Mouse (Mus musculus) hindbrain, embryonic 12.5 days (tissue): Measurements from ENCODE around the gene Pqlc2. TPM values are rescaled to one million over a fixed set of nuclear protein-coding genes. Genes with fewer than 3 reads are reported as not detected.
A peak's percentile ranks its signal among the peaks of the same experiment; 100 is the strongest.

Experiments used
- ATAC-seq: fragments of 200-750 bp; cut with Nextera tagmentation; 2 replicates; pipeline ENCODE4 v1.8.0; 2017; ENCODE audit warnings: moderate TSS enrichment; ENCODE audit not compliant: low FRiP score
- H3K27ac ChIP-seq: fragments of 300-500 bp; sonication (generic); 2 replicates; pipeline ENCODE4 v1.5.1; 2016; ENCODE audit warnings: mild to moderate bottlenecking
- H3K27me3 ChIP-seq: fragments of 300-500 bp; sonication (generic); 2 replicates; pipeline ENCODE4 v1.6.1; 2016; ENCODE audit warnings: mild to moderate bottlenecking
- H3K36me3 ChIP-seq: fragments of 300-500 bp; sonication (generic); 2 replicates; pipeline ENCODE4 v1.6.1; 2016; ENCODE audit warnings: mild to moderate bottlenecking
- H3K4me1 ChIP-seq: fragments of 300-500 bp; sonication (generic); 2 replicates; pipeline ENCODE4 v1.6.1; 2016
- H3K4me2 ChIP-seq: fragments of 300-500 bp; sonication (generic); replicated peaks from 2 replicates; pipeline ENCODE4 v1.6.1; 2016; ENCODE audit warnings: mild to moderate bottlenecking
- H3K4me3 ChIP-seq: fragments of 300-500 bp; sonication (generic); 2 replicates; pipeline ENCODE4 v1.5.1; 2016; ENCODE audit warnings: mild to moderate bottlenecking
- H3K9ac ChIP-seq: fragments of 300-500 bp; sonication (generic); 2 replicates; pipeline ENCODE4 v1.6.1; 2016; ENCODE audit warnings: mild to moderate bottlenecking, moderate library complexity
- H3K9me3 ChIP-seq: fragments of 300-500 bp; sonication (generic); replicated peaks from 2 replicates; pipeline ENCODE4 v1.6.1; 2016; ENCODE audit warnings: mild to moderate bottlenecking
- WGBS: fragments of 180-500 bp; shearing (Covaris S2); methylation state at CpG from one replicate; pipeline ENCODE4 v1.1.7; 2016; 5-methylcytosine and 5-hydroxymethylcytosine counted together
- polyA plus RNA-seq: library from polyadenylated mRNA; unstranded; fragments of >200 nt; fragmentation: Nextera tagmentation; extraction: Ambion mirVana; gene quantifications from 2 replicates; pipeline ENCODE4 v1.2.1, GENCODE M21; 2016

Pqlc2 gene
- polyA plus RNA-seq, 1 experiment from 2014 or later = 14.8 TPM

GRCm38 (mm10) chr4:139256146-139256545 lies 54.4 kb downstream of the Pqlc2 start:
- Histone ChIP-seq H3K36me3 (peaks cover 25% of the 10 kb centered on the region), H3K4me3 (no peak overlapping the region), H3K27me3 (no peaks in the 10 kb centered on the region), H3K9me3 (no peaks in the 10 kb centered on the region), H3K9ac (no peak overlapping the region), H3K4me1 (peaks cover 17% of the 10 kb centered on the region), H3K4me2 (no peak overlapping the region), H3K27ac (no peak overlapping the region)
- no peak for ATAC-seq
- 87% methylated on average over 4 of the region's 4 CpGs for WGBS

DNA sequence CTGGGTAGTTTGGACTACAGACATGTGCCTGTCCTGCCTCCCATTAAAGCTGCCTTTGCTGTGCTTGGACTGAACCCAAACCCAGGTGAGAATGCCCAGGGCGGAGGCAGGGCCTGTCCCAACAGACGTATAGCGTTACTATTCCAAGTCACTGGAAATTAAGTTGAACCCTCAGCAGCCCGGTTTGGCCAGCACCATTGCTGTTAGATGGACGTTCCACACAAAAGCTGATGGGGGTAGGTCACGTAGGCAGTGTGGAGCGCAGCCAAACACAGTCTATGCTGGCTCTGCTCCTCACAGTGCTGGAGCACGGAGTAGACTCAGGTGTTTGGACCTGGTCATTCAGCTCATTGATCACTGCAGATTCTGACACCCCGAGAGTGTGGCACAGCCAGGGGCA lies 57.3 kb downstream of the Pqlc2 start:
- no peak overlapping the region for H3K27ac ChIP-seq
- WGBS = 74% methylated on average over 9 of the region's 9 CpGs
- peaks cover 11% of the 10 kb centered on the region; the same call in 1 of the 2 replicates for H3K36me3 ChIP-seq
- peaks cover 31% of the 10 kb centered on the region for H3K4me1 ChIP-seq
- H3K9ac ChIP-seq = no peak overlapping the region
- H3K27me3 ChIP-seq = no peaks in the 10 kb centered on the region
- no peaks in the 10 kb centered on the region for H3K9me3 ChIP-seq
- ATAC-seq = no peak
- no peak overlapping the region for H3K4me2 ChIP-seq
- H3K4me3 ChIP-seq = no peak overlapping the region

DNA sequence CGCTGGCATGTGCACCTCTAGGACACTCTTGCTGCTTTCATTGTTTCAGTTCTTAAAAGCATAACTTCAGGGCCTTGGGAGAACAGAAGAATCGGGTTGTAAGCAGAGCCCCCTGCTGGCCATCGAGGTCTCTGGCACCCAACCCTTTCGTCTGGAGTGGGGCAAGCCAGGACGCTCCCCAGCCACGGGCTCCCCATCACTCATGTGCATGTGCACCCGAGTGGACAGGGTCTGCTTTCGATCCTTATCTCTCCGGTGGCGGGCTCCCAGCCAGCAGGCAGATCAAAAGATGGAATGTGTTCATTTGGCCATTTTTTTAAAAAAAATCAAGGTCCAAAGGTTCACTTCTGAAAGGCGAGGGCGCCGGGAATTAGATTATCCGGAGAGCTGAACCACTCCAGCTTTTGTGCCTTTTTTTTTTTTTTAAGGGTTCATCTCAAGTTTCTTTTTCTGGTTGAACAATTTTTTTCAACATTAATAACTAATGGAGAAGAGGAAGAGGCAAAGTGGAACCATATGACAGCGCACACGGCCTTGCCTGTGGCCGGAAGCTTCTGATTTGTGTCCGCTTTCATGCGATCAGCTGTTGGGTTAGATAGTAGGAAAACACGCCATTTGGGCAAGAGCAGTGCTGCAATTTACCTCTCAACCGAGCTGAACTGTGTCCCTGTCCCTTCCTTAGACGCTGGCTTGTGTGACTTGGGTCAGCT lies 58.3 kb downstream of the Pqlc2 start:
- WGBS = 47% methylated on average over 22 of the region's 22 CpGs
- Histone ChIP-seq H3K9ac (no peak overlapping the region), H3K36me3 (peaks cover 1% of the 10 kb centered on the region; the same call in 1 of the 2 replicates), H3K4me3 (no peak overlapping the region), H3K27ac (peak overlapping the region; percentile 76), H3K27me3 (no peaks in the 10 kb centered on the region), H3K4me2 (no peak overlapping the region), H3K4me1 (peaks cover 40% of the 10 kb centered on the region), H3K9me3 (no peaks in the 10 kb centered on the region)
- ATAC-seq = no peak

DNA sequence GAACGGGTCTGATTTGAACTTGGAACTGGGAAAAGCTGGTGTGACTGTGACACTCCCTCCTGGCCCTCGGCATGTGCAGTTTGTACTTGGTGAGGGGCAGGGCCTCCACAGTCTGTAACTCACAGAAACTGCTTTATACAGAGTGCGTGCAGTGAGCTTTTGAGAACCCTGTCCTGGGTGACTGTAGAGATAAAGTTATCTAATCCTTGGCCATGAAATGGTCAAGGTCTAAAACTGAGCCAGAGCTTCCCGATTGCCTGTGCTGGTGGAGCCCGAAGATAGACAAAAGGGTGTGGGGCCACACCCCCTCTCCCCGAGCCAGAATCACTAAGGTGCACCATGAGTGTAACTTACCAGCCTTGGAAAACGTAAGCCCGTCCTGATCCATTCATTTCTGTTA lies 59.6 kb downstream of the Pqlc2 start:
- Histone ChIP-seq H3K4me2 (no peak overlapping the region), H3K27ac (no peak overlapping the region)
- WGBS = 75% methylated on average over 8 of the region's 8 CpGs

DNA sequence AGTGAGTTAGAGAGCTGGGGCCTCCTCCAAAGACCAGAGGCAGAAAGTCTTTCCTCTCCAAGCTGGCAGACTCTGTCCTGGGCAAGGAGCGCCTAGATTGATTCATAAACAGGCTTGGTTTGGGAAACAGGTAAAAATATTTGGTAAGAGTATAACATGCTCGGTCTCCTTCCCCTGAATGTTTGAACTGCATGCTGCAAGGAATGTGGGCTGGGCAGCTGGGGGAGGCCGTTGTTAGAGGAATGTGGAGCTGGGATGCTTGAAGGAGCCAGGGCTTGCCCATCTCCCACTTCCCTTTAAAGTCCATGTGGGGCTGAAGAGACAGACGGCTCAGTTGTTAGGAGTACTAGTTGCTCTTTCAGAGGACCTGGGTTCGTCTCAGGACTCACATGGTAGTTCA lies 60.5 kb downstream of the Pqlc2 start:
- WGBS = 57% methylated on average over 5 of the region's 5 CpGs
- no peaks in the 10 kb centered on the region for H3K9me3 ChIP-seq
- no peak overlapping the region for H3K4me2 ChIP-seq
- H3K27me3 ChIP-seq = no peaks in the 10 kb centered on the region
- no peaks in the 10 kb centered on the region for H3K36me3 ChIP-seq
- H3K4me1 ChIP-seq = peaks cover 59% of the 10 kb centered on the region
- no peak overlapping the region for H3K4me3 ChIP-seq
- no peak for ATAC-seq
- no peak overlapping the region for H3K27ac ChIP-seq
- no peak overlapping the region for H3K9ac ChIP-seq

More for the DNA sequence above, 59.6 kb downstream of the Pqlc2 start:
- Histone ChIP-seq H3K4me1 (peaks cover 54% of the 10 kb centered on the region), H3K27me3 (no peaks in the 10 kb centered on the region), H3K9me3 (no peaks in the 10 kb centered on the region), H3K36me3 (no peaks in the 10 kb centered on the region), H3K4me3 (no peak overlapping the region), H3K9ac (no peak overlapping the region)
- ATAC-seq = no peak

DNA sequence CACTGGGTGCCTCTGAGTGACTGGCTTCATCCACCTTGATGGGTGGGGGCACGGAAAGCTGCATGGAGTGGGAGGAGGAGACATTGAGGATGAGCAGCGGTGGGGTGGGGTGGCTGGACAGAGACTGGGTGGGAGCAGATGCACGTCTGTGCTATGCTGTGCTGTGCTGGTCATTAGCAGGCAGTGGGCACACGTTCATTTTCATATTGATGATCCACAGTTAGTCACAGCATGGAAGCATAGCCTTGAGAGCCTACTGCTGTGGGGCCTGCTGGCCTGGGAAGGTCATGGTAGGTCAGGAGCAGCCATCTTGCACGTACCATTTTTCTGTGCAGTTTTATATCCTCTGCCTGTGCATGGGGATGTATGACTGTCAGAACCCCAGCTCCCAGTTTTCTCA lies 61.8 kb downstream of the Pqlc2 start:
- H3K4me1 ChIP-seq = peaks cover 67% of the 10 kb centered on the region
- H3K36me3 ChIP-seq = no peaks in the 10 kb centered on the region
- H3K9ac ChIP-seq = no peak overlapping the region
- H3K4me2 ChIP-seq = no peak overlapping the region
- WGBS = 65% methylated on average over 5 of the region's 5 CpGs
- H3K9me3 ChIP-seq = no peaks in the 10 kb centered on the region
- H3K27ac ChIP-seq = no peak overlapping the region; the same call in 1 of the 2 replicates
- no peak for ATAC-seq
- H3K27me3 ChIP-seq = no peaks in the 10 kb centered on the region
- H3K4me3 ChIP-seq = no peak overlapping the region

DNA sequence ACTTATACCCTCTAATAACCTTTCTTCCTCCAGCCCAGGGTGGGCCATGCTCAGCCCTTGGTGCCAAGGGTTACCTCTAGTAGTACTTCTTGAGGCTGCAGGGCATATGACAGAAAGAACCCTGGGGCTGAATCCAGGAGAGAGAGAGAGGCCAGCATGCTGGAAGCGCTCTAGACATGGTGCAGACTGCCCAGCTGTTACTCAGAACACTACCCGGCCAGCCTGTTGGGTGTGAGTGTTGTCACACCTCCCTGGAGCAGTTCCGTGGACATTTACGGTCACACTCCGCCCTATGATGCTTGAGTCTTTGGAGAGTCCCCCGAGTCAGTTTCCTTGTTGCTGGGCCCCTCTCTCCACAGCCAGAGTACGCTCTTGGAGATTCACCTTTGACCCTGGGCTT lies 62.5 kb downstream of the Pqlc2 start:
- 78% methylated on average over 7 of the region's 7 CpGs for WGBS
- H3K9ac ChIP-seq = no peak overlapping the region
- H3K36me3 ChIP-seq = no peaks in the 10 kb centered on the region
- H3K27ac ChIP-seq = no peak overlapping the region
- no peaks in the 10 kb centered on the region for H3K9me3 ChIP-seq
- H3K4me2 ChIP-seq = no peak overlapping the region
- H3K4me3 ChIP-seq = no peak overlapping the region
- peaks cover 61% of the 10 kb centered on the region for H3K4me1 ChIP-seq
- no peaks in the 10 kb centered on the region for H3K27me3 ChIP-seq
- no peak for ATAC-seq

- 40% methylated on average over 7 of the region's 7 CpGs for WGBS
- Histone ChIP-seq H3K9me3 (no peaks in the 10 kb centered on the region), H3K27me3 (no peaks in the 10 kb centered on the region), H3K4me1 (peaks cover 65% of the 10 kb centered on the region), H3K4me2 (no peak overlapping the region), H3K36me3 (no peaks in the 10 kb centered on the region), H3K9ac (no peak overlapping the region), H3K4me3 (no peak overlapping the region), H3K27ac (peak overlapping the region; percentile 71)
- peak; percentile 79 for ATAC-seq
Measured at GRCm38 (mm10) chr4:139246130-139246877, 64.2 kb downstream of the Pqlc2 start.

GRCm38 (mm10) chr4:139245534-139245933 lies 65.0 kb downstream of the Pqlc2 start:
- ATAC-seq = no peak
- H3K4me2 ChIP-seq = no peak overlapping the region
- H3K36me3 ChIP-seq = peaks cover 4% of the 10 kb centered on the region; the same call in 1 of the 2 replicates
- H3K9ac ChIP-seq = no peak overlapping the region
- no peaks in the 10 kb centered on the region for H3K9me3 ChIP-seq
- H3K27me3 ChIP-seq = no peaks in the 10 kb centered on the region
- peak overlapping the region; percentile 71; the same call in 1 of the 2 replicates for H3K27ac ChIP-seq
- H3K4me3 ChIP-seq = no peak overlapping the region
- 86% methylated on average over 2 of the region's 2 CpGs for WGBS
- H3K4me1 ChIP-seq = peaks cover 60% of the 10 kb centered on the region

- Histone ChIP-seq H3K4me3 (no peak overlapping the region), H3K4me2 (no peak overlapping the region), H3K9me3 (no peaks in the 10 kb centered on the region), H3K4me1 (peaks cover 62% of the 10 kb centered on the region), H3K27me3 (no peaks in the 10 kb centered on the region), H3K9ac (no peak overlapping the region), H3K27ac (no peak overlapping the region), H3K36me3 (peaks cover 12% of the 10 kb centered on the region)
- WGBS = 79% methylated on average over 6 of the region's 6 CpGs
- ATAC-seq = no peak
Measured at GRCm38 (mm10) chr4:139244766-139245165, 65.7 kb downstream of the Pqlc2 start.

DNA sequence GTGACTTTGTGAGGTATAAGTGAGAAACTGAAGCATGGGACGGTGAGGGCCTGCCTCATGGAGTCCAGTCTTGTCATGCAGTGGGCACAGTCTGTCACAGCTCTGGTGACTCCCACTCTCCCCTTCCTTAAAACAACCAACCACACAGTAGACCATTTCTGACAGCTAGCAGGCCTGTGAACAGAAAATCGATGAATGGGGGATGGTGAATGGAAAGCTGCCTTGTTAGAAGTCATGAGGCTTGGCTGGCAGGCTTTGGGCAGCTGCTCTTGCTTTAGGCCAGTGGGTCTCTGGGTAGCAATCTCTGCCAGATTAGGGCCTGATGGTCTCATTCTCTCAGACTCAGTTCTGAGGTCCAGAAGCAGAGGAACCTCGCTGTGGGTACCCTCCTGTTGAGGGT lies 66.3 kb downstream of the Pqlc2 start:
- no peak overlapping the region for H3K9ac ChIP-seq
- H3K27me3 ChIP-seq = no peaks in the 10 kb centered on the region
- H3K27ac ChIP-seq = no peak overlapping the region
- 80% methylated on average over 3 of the region's 3 CpGs for WGBS
- peaks cover 62% of the 10 kb centered on the region for H3K4me1 ChIP-seq
- no peak overlapping the region for H3K4me3 ChIP-seq
- no peak overlapping the region for H3K4me2 ChIP-seq
- H3K36me3 ChIP-seq = peaks cover 16% of the 10 kb centered on the region
- no peak for ATAC-seq
- H3K9me3 ChIP-seq = no peaks in the 10 kb centered on the region
